Mouse (Mus musculus) testis, adult 2 months (tissue): ENCODE data around the gene Tra2a.

Experiments used
- CTCF ChIP-seq: fragments of 200-500 bp; IDR thresholded peaks from 2 replicates; pipeline ENCODE4 v1.5.1; 2012; ENCODE audit warnings: low read depth, mild to moderate bottlenecking, inconsistent platforms, low read length, moderate library complexity; ENCODE audit not compliant: control insufficient read depth, insufficient read depth, insufficient replicate concordance
- POLR2A ChIP-seq: fragments of 200-500 bp; IDR thresholded peaks from 2 replicates; pipeline ENCODE4 v1.6.1; 2012; ENCODE audit warnings: low read depth, mild to moderate bottlenecking, inconsistent platforms, low read length, moderate library complexity; ENCODE audit not compliant: control insufficient read depth

DNA sequence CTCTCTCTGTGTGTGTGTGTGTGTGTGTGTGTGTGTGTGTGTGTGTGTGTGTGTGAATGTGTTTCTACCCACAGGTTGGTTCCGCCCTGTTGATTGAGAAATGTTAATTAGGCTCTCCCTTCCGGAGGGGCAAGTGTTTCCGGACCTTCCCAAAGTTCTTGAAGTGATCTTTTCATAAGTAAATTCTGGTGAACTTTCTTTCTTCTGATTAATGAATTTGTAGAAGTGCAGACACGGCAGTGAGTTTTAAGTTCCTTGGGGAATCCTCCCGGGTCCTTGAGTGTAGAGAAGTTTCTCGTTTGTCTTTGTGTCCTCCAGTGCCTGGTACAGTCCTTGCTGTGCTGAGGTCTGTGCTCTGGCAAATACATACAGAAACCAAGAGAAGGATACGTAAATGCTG, 11.5 kb upstream of the Tra2a start:
- TF ChIP-seq CTCF (no peak), POLR2A (no peak)
